Mouse (Mus musculus) cerebellum, adult 2 months (tissue): ENCODE measurements around the gene Smpd3.

Experiments used
- CTCF ChIP-seq: fragments of 200-500 bp; IDR thresholded peaks from 2 replicates; pipeline ENCODE4 v1.5.1; 2011; ENCODE audit warnings: low read depth, mild to moderate bottlenecking, control low read depth, low read length, moderate library complexity, borderline replicate concordance; ENCODE audit not compliant: insufficient read depth
- POLR2A ChIP-seq: fragments of 200-500 bp; IDR thresholded peaks from 2 replicates; pipeline ENCODE4 v1.6.1; 2011; ENCODE audit warnings: low read length, control low read depth, borderline replicate concordance; ENCODE audit not compliant: insufficient read depth

GRCm38 (mm10) chr8:106337852-106338521 is at the start of gene Smpd3:
- TF ChIP-seq POLR2A (peak; percentile 81; the same call in 1 of the 2 replicates), CTCF (no peak)
